ENCODE assay signal across 17 mouse cellular contexts in genomic region chr5:37052846-37053245, GRCm38 (mm10). TPM values are rescaled to one million over a fixed set of nuclear protein-coding genes. Genes with fewer than 3 reads are reported as not detected.
DNase-seq lines count a peak whose midpoint lies in the region; ATAC-seq and TF ChIP-seq lines count a peak whose summit lies in the region.
"Had no signal": no experiment of that assay in that cellular context is flagged by ENCODE, and none has a peak within 500 bp of the region (broad histone marks: within the 10 kb centered on the region; RNA-seq: fewer than 3 reads in every experiment).

No protein-coding gene starts in this region.

- no peak for TF ChIP-seq CTCF in forebrain, postnatal 0 days (IDR thresholded peaks at IDR 0.05; ENCODE audit: low read depth)

- no peak overlapping the region for H3K27ac ChIP-seq in forebrain, postnatal 0 days (ENCODE audit: low read depth, low read length)
- no peak overlapping the region for H3K27ac ChIP-seq in forebrain, embryonic 12.5 days
- H3K27ac ChIP-seq: kidney, embryonic 15.5 days; limb, embryonic 15.5 days; midbrain, embryonic 13.5 days; neural tube, embryonic 13.5 days had no signal

- intact Hi-C loops in left cerebral cortex, postnatal 4 days (cut with DNase I): no loop called here

- 72% methylated on average over 5 of the region's 5 CpGs for WGBS in forebrain, postnatal 0 days
- 85% methylated on average over 5 of the region's 5 CpGs for WGBS in forebrain, embryonic 12.5 days

- ATAC-seq in forebrain, postnatal 0 days: 0 out of 2 replicates have a peak, but pooled peaks have one; percentile 28
- ATAC-seq in forebrain, embryonic 12.5 days (ENCODE audit: low FRiP score): no peak
- ATAC-seq: midbrain, embryonic 13.5 days had no signal

- no peak overlapping the region for H3K9ac ChIP-seq in forebrain, postnatal 0 days
- no peak overlapping the region for H3K9ac ChIP-seq in forebrain, embryonic 12.5 days
- H3K9ac ChIP-seq: kidney, embryonic 15.5 days; limb, embryonic 15.5 days; midbrain, embryonic 13.5 days; neural tube, embryonic 13.5 days had no signal

- no peaks in the 10 kb centered on the region for H3K9me3 ChIP-seq in forebrain, postnatal 0 days (ENCODE audit: low read length)
- H3K9me3 ChIP-seq in forebrain, embryonic 12.5 days: no peaks in the 10 kb centered on the region
- H3K9me3 ChIP-seq: kidney, embryonic 15.5 days; limb, embryonic 15.5 days; midbrain, embryonic 13.5 days; neural tube, embryonic 13.5 days had no signal

- H3K27me3 ChIP-seq in forebrain, postnatal 0 days (ENCODE audit: insufficient read depth, low read length): no peaks in the 10 kb centered on the region
- H3K27me3 ChIP-seq in forebrain, embryonic 12.5 days: no peaks in the 10 kb centered on the region
- H3K27me3 ChIP-seq: kidney, embryonic 15.5 days; midbrain, embryonic 13.5 days; neural tube, embryonic 13.5 days had no signal

- H3K4me2 ChIP-seq in forebrain, postnatal 0 days (ENCODE audit: low read depth): no peak overlapping the region
- no peak overlapping the region for H3K4me2 ChIP-seq in forebrain, embryonic 12.5 days
- H3K4me2 ChIP-seq: kidney, embryonic 15.5 days; limb, embryonic 15.5 days; midbrain, embryonic 13.5 days; neural tube, embryonic 13.5 days had no signal

- H3K4me3 ChIP-seq in forebrain, postnatal 0 days (ENCODE audit: low read depth, low read length): no peak overlapping the region
- H3K4me3 ChIP-seq in forebrain, embryonic 12.5 days (replicated peaks): no peak overlapping the region
- H3K4me3 ChIP-seq: kidney, embryonic 15.5 days; limb, embryonic 15.5 days; midbrain, embryonic 13.5 days; neural tube, embryonic 13.5 days had no signal

- peaks cover 4% of the 10 kb centered on the region for H3K4me1 ChIP-seq in forebrain, postnatal 0 days (ENCODE audit: insufficient read depth)
- 0 out of 2 replicates have a peak, but pooled peaks cover 4% of the 10 kb centered on the region for H3K4me1 ChIP-seq in forebrain, embryonic 12.5 days
- H3K4me1 ChIP-seq: limb, embryonic 15.5 days had no signal

- DNase-seq in forebrain, postnatal 0 days: peak; percentile 49
- peak; percentile 88 for DNase-seq in left cerebral cortex, postnatal 4 days
- no peak for DNase-seq in left cerebral cortex, adult 18-20 months (ENCODE audit: low spot score in 2 of 2)
- DNase-seq in brain, adult 2 months (ENCODE audit: low read depth, low spot score): peak; percentile 61
- DNase-seq in cerebellum, postnatal 25 days: peak; percentile 77 to 83
- no peak for DNase-seq in adrenal gland, adult 2 months
- no peak for DNase-seq in kidney, adult 8-10 months
- DNase-seq: lung, adult 18-20 months; retina, postnatal 1 day had no signal

- no peaks in the 10 kb centered on the region for H3K36me3 ChIP-seq in forebrain, postnatal 0 days (ENCODE audit: insufficient read depth)
- no peaks in the 10 kb centered on the region for H3K36me3 ChIP-seq in forebrain, embryonic 12.5 days (replicated peaks)
- H3K36me3 ChIP-seq: G1E; kidney, embryonic 15.5 days; limb, embryonic 15.5 days; midbrain, embryonic 13.5 days; neural tube, embryonic 13.5 days had no signal

RNA-seq across cellular contexts. Expression of gene Gm1043, which starts 32.3 kb away (rescaled TPM):
- total RNA-seq in forebrain, postnatal 0 days (2014; rRNA removed): 22.1 and 26.4 TPM in 2 replicates
- 1.1 and 1.4 TPM in 2 replicates for polyA plus RNA-seq in forebrain, postnatal 0 days (2015; fragmentation: Nextera tagmentation; extraction: Ambion mirVana)
- 0.29 and 0.31 TPM in 2 replicates for polyA plus RNA-seq in forebrain, embryonic 12.5 days (2016; fragmentation: Nextera tagmentation; extraction: Ambion mirVana)
- 10 to 100 TPM; 33.2 to 36.8 TPM for total RNA-seq in left cerebral cortex, postnatal 4 days (2021)
- 10 to 100 TPM; 34.0 to 35.9 TPM for total RNA-seq in left cerebral cortex, adult 18-20 months (2021)
- total RNA-seq in adrenal gland, adult 2 months (2021): under 1 TPM; 0.23 to 0.52 TPM
- polyA plus RNA-seq in adrenal gland, adult 2 months (2012; rRNA removed): 0.03 and 0.68 TPM in 2 replicates
- total RNA-seq: heart, postnatal 25 days had no signal
- polyA plus RNA-seq: C2C12; G1E; kidney, embryonic 15.5 days had no signal

Comparison
In these comparisons a context has a peak if more than half of its experiments do, and no peak if none do; other contexts are left out.
1. DNase-seq: peak in forebrain, postnatal 0 days (single experiment), left cerebral cortex, postnatal 4 days (single experiment), brain, adult 2 months (single experiment) and cerebellum, postnatal 25 days (2 of 2); none in left cerebral cortex, adult 18-20 months (0 of 2), adrenal gland, adult 2 months (single experiment) and kidney, adult 8-10 months (0 of 2).
2. RNA of gene Gm1043, which starts 32.3 kb away (total RNA-seq): 33.2 to 36.8 TPM in left cerebral cortex, postnatal 4 days, 34.0 to 35.9 TPM in left cerebral cortex, adult 18-20 months and 22.1 to 26.4 TPM in forebrain, postnatal 0 days; 0.23 to 0.52 TPM in adrenal gland, adult 2 months; every median in the first group is over 10 times any median in the second.